Comparison of ENCODE assay signal across 7 mouse cellular contexts in genomic region chr10:121626186-121626882, GRCm38 (mm10). TPM values are rescaled to one million over a fixed set of nuclear protein-coding genes. Genes with fewer than 3 reads are reported as not detected.
DNase-seq lines count a peak whose midpoint lies in the region; ATAC-seq lines count a peak whose summit lies in the region.

Gene Xpot (minus strand): TSS chr10:121626332.

- H3K9ac ChIP-seq in intestine, embryonic 15.5 days, result peak within 1 kb of the TSS; percentile 90

- no peaks in the 10 kb centered on the region for H3K9me3 ChIP-seq in intestine, embryonic 15.5 days
- no peaks in the 10 kb centered on the region for H3K9me3 ChIP-seq in midbrain, embryonic 10.5 days (replicated peaks)

- H3K27ac ChIP-seq in intestine, embryonic 15.5 days, result peak within 1 kb of the TSS; percentile 95
- peak within 1 kb of the TSS; percentile 95 for H3K27ac ChIP-seq in midbrain, embryonic 10.5 days (replicated peaks)

- H3K4me2 ChIP-seq in intestine, embryonic 15.5 days (replicated peaks), result peak within 1 kb of the TSS; percentile 62

- ATAC-seq in intestine, embryonic 15.5 days, result peak; percentile 99

- H3K4me3 ChIP-seq in intestine, embryonic 15.5 days (replicated peaks), result peak within 1 kb of the TSS; percentile 89
- peak within 1 kb of the TSS; percentile 80 for H3K4me3 ChIP-seq in midbrain, embryonic 10.5 days

- peak; percentile 99 for DNase-seq in adrenal gland, adult 2 months
- DNase-seq in embryo, embryonic 11.5 days (ENCODE audit: low read depth, low spot score), result peak; percentile 95
- DNase-seq in gastrocnemius, postnatal 36 days, result peak; percentile 94 to 97
- DNase-seq in left cerebral cortex, postnatal 25 days (ENCODE audit: low spot score in 2 of 2), result peak; percentile 99
- peak; percentile 99 for DNase-seq in midbrain, embryonic 10.5 days (ENCODE audit: low spot score)
- peak; percentile 97 for DNase-seq in right cerebral cortex, postnatal 4 days

- intact Hi-C loops in gastrocnemius, postnatal 36 days (cut with DNase I), result no loop called here
- intact Hi-C loops in left cerebral cortex, postnatal 25 days (cut with DNase I), result loop anchor here (5.0 kb wide), 2 partner anchors 39 to 111 kb away; partner anchors contain the start of genes BC048403 and Tbk1

- H3K36me3 ChIP-seq in intestine, embryonic 15.5 days, result peaks cover 6% of the 10 kb centered on the region
- H3K36me3 ChIP-seq in midbrain, embryonic 10.5 days, result peaks cover 18% of the 10 kb centered on the region

- WGBS in intestine, embryonic 15.5 days, result under 1% methylated on average over 70 of the region's 70 CpGs
- under 1% methylated on average over 70 of the region's 70 CpGs for WGBS in midbrain, embryonic 10.5 days

- H3K4me1 ChIP-seq in intestine, embryonic 15.5 days (replicated peaks), result 0 out of 2 replicates have a peak, but pooled peaks cover 5% of the 10 kb centered on the region
- peaks cover 26% of the 10 kb centered on the region for H3K4me1 ChIP-seq in midbrain, embryonic 10.5 days

- no peaks in the 10 kb centered on the region for H3K27me3 ChIP-seq in intestine, embryonic 15.5 days (replicated peaks)
- H3K27me3 ChIP-seq in midbrain, embryonic 10.5 days (ENCODE audit: low read depth, poor library complexity, severe bottlenecking), result no peaks in the 10 kb centered on the region

RNA-seq across cellular contexts. Expression of gene Xpot, which starts in this region (rescaled TPM):
- total RNA-seq in adrenal gland, adult 2 months (2021), result 10 to 100 TPM; 62.1 to 72.7 TPM
- polyA plus RNA-seq in adrenal gland, adult 2 months (2012; rRNA removed), result 70.2 and 92.4 TPM in 2 replicates
- total RNA-seq in gastrocnemius, postnatal 36 days (2021), result 10 to 100 TPM; 19.1 to 19.3 TPM
- polyA plus RNA-seq in intestine, embryonic 15.5 days (2015; fragmentation: Nextera tagmentation; extraction: Ambion mirVana), result 46.3 and 46.5 TPM in 2 replicates
- total RNA-seq in left cerebral cortex, postnatal 25 days (2021), result 10 to 100 TPM; 58.5 to 69.1 TPM
- polyA plus RNA-seq in midbrain, embryonic 10.5 days (2016; fragmentation: Nextera tagmentation; extraction: Ambion mirVana), result 50.5 and 54.7 TPM in 2 replicates

Comparison
In these comparisons a context has a peak if more than half of its experiments do, and no peak if none do; other contexts are left out.
1. Peak in every context shown above with its lines: DNase-seq, ATAC-seq, H3K4me3 ChIP-seq and H3K27ac ChIP-seq.